Mouse (Mus musculus) gonadal fat pad, adult 2 months (tissue): Measurements from ENCODE around the gene Zfp827. TPM values are rescaled to one million over a fixed set of nuclear protein-coding genes. Genes with fewer than 3 reads are reported as not detected.

Experiments used
- DNase-seq: peaks from one replicate; pipeline ENCODE4 v3.0.0-alpha.2; 2012; ENCODE audit warnings: low read depth
- polyA plus RNA-seq: library from polyadenylated mRNA; depleted of rRNA; stranded (reverse); fragments of >200 nt; gene quantifications from 2 replicates; pipeline ENCODE4 v1.2.3, GENCODE M21; 2012; rRNA removed

Gene Zfp827
- polyA plus RNA-seq, 1 experiment = 8.4 TPM

GRCm38 (mm10) chr8:79222106-79222751 lies 194.0 kb downstream of the Zfp827 start:
- no peak for DNase-seq

- DNase-seq = no peak
Observed at GRCm38 (mm10) chr8:79222752-79223141, 194.5 kb downstream of the Zfp827 start.

GRCm38 (mm10) chr8:79224363-79224762 lies 196.1 kb downstream of the Zfp827 start:
- DNase-seq = no peak

- DNase-seq = no peak
Observed at GRCm38 (mm10) chr8:79225586-79225985, 197.3 kb downstream of the Zfp827 start.

GRCm38 (mm10) chr8:79226046-79226445 lies 197.8 kb downstream of the Zfp827 start:
- DNase-seq = no peak

GRCm38 (mm10) chr8:79227194-79227593 lies 199.0 kb downstream of the Zfp827 start:
- no peak for DNase-seq

GRCm38 (mm10) chr8:79227916-79228315 lies 199.7 kb downstream of the Zfp827 start:
- no peak for DNase-seq

- DNase-seq = no peak
Observed at GRCm38 (mm10) chr8:79229266-79229888, 201.1 kb downstream of the Zfp827 start.

GRCm38 (mm10) chr8:79239320-79239719 lies 211.1 kb downstream of the Zfp827 start:
- no peak for DNase-seq

GRCm38 (mm10) chr8:79239996-79240395 lies 211.8 kb downstream of the Zfp827 start:
- DNase-seq = peak; percentile 46

Other genes with a start within 250 kb of the Zfp827 start
- 11.8 and 15.2 TPM in 2 replicates for gene Lsm6, start 207.3 kb upstream of the Zfp827 start, polyA plus RNA-seq
- 0.81 and 0.93 TPM in 2 replicates for gene 1700011L22Rik, start 220.1 kb downstream of the Zfp827 start, polyA plus RNA-seq